Mouse (Mus musculus) neural tube, embryonic 15.5 days (tissue): ENCODE measurements around the gene Kcnip1. TPM values are rescaled to one million over a fixed set of nuclear protein-coding genes. Genes with fewer than 3 reads are reported as not detected.

Experiments
- ATAC-seq: fragments of 200-750 bp; cut with Nextera tagmentation; 2 replicates; pipeline ENCODE4 v1.8.0; 2017; ENCODE audit warnings: mild to moderate bottlenecking, moderate TSS enrichment, moderate library complexity; ENCODE audit not compliant: low FRiP score
- H3K27ac ChIP-seq: fragments of 300-500 bp; sonication (generic); replicated peaks from 2 replicates; pipeline ENCODE4 v1.5.1; 2015; ENCODE audit warnings: mild to moderate bottlenecking, inconsistent platforms
- H3K27me3 ChIP-seq: fragments of 300-500 bp; sonication (generic); replicated peaks from 2 replicates; pipeline ENCODE4 v1.6.1; 2015; ENCODE audit warnings: inconsistent platforms
- H3K36me3 ChIP-seq: fragments of 300-500 bp; sonication (generic); 2 replicates; pipeline ENCODE4 v1.6.1; 2015; ENCODE audit warnings: inconsistent platforms
- H3K4me1 ChIP-seq: fragments of 300-500 bp; sonication (generic); 2 replicates; pipeline ENCODE4 v1.6.1; 2015; ENCODE audit warnings: inconsistent platforms
- H3K4me2 ChIP-seq: fragments of 300-500 bp; sonication (generic); 2 replicates; pipeline ENCODE4 v1.6.1; 2015; ENCODE audit warnings: inconsistent platforms, mild to moderate bottlenecking, moderate library complexity
- H3K4me3 ChIP-seq: fragments of 300-500 bp; sonication (generic); replicated peaks from 2 replicates; pipeline ENCODE4 v1.5.1; 2015; ENCODE audit warnings: mild to moderate bottlenecking, inconsistent platforms
- H3K9ac ChIP-seq: fragments of 300-500 bp; sonication (generic); replicated peaks from 2 replicates; pipeline ENCODE4 v1.6.1; 2015; ENCODE audit warnings: mild to moderate bottlenecking, inconsistent platforms
- H3K9me3 ChIP-seq: fragments of 300-500 bp; sonication (generic); replicated peaks from 2 replicates; pipeline ENCODE4 v1.6.1; 2016; ENCODE audit warnings: inconsistent platforms
- WGBS: fragments of 180-500 bp; shearing (Covaris S2); methylation state at CpG from one replicate; pipeline ENCODE4 v1.1.7; 2015; ENCODE audit warnings: mixed read lengths; 5-methylcytosine and 5-hydroxymethylcytosine counted together
- polyA plus RNA-seq: library from polyadenylated mRNA; unstranded; fragments of >200 nt; fragmentation: Nextera tagmentation; extraction: Ambion mirVana; gene quantifications from 2 replicates; pipeline ENCODE4 v1.2.1, GENCODE M21; 2015

The Kcnip1 gene
- polyA plus RNA-seq, 1 experiment from 2014 or later = 147 TPM

GRCm38 (mm10) chr11:33860905-33861582, 131.9 kb downstream of the Kcnip1 start:
- H3K27me3 ChIP-seq = no peaks in the 10 kb centered on the region
- no peaks in the 10 kb centered on the region for H3K36me3 ChIP-seq
- H3K27ac ChIP-seq = no peak overlapping the region
- H3K4me1 ChIP-seq = no peaks in the 10 kb centered on the region
- no peak for ATAC-seq
- no peak overlapping the region for H3K4me2 ChIP-seq
- H3K9me3 ChIP-seq = no peaks in the 10 kb centered on the region
- WGBS = 62% methylated on average over 4 of the region's 4 CpGs
- no peak overlapping the region for H3K4me3 ChIP-seq
- no peak overlapping the region for H3K9ac ChIP-seq

DNA sequence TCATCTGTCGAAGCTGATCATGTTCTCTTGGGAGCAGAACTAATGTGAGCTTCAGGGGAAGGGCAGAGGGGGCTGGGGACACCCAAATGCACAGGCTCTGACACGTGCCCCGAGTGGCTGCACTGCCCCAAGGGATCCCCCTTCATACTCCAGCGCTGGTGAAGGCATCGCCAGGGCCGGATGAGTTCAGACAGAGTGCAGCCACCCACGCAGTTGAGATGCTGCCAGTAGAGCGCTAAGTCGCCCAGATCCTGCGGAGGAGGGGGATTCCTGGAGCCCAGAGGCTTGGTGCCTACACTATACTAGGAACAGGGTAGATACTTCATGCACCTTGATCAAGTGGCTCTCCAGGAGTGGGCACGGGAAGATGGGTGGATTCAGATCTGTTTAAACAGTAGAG, 143.3 kb downstream of the Kcnip1 start:
- Histone ChIP-seq H3K27ac (no peak overlapping the region), H3K9ac (no peak overlapping the region), H3K27me3 (0 out of 2 replicates have a peak, but pooled peaks cover 5% of the 10 kb centered on the region), H3K36me3 (no peaks in the 10 kb centered on the region), H3K9me3 (no peaks in the 10 kb centered on the region), H3K4me3 (no peak overlapping the region), H3K4me1 (peaks cover 24% of the 10 kb centered on the region), H3K4me2 (no peak overlapping the region)
- WGBS = 55% methylated on average over 11 of the region's 11 CpGs
- 0 out of 2 replicates have a peak, but pooled peaks have one; percentile 37 for ATAC-seq

DNA sequence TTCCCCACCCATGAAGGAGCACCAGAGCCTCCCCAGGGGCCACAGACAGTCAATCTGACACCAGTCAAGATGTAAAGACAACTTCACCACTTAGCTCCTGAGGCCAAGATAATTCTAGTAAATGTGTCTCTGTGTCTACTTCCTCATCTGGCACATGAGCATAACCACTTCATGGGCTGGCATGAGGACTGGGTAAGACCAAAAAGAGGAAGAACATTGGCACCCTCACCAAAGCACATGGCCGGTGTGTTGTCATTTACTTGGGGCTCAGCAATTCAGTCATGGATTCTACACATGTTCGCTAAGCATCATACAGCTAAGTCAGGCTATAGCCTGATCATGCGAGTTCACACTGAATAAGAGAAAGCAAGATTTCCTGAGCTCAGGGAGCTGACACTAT, 144.3 kb downstream of the Kcnip1 start:
- Histone ChIP-seq H3K9ac (no peak overlapping the region), H3K4me3 (no peak overlapping the region), H3K9me3 (no peaks in the 10 kb centered on the region), H3K27ac (no peak overlapping the region), H3K27me3 (0 out of 2 replicates have a peak, but pooled peaks cover 5% of the 10 kb centered on the region), H3K36me3 (no peaks in the 10 kb centered on the region), H3K4me2 (no peak overlapping the region), H3K4me1 (peaks cover 27% of the 10 kb centered on the region)
- ATAC-seq = no peak
- 95% methylated on average over 3 of the region's 3 CpGs for WGBS

DNA sequence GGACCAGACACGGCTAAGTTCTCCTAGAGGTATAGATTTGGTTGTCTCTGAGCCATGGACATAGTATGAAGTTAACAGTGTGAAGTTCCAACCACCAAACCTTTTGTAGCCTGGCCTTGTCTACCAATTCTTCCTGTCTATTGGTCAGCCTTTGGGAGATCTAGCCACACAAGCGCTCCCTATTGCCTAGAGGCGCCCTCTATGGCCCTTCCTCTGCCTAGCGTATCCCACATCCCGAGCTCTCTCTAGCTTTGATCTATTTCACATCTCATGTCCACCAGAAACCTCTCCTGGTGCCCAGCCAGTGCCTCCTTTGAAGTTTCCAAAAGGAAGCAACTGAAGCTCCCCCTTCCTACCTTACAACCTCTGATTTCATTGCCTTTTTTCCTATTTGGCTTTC, 147.0 kb downstream of the Kcnip1 start:
- H3K9me3 ChIP-seq = no peaks in the 10 kb centered on the region
- H3K36me3 ChIP-seq = no peaks in the 10 kb centered on the region
- no peak overlapping the region for H3K27ac ChIP-seq
- ATAC-seq = no peak
- H3K4me1 ChIP-seq = peaks cover 42% of the 10 kb centered on the region
- H3K4me2 ChIP-seq = no peak overlapping the region
- 67% methylated on average over 5 of the region's 5 CpGs for WGBS
- no peak overlapping the region for H3K4me3 ChIP-seq
- 0 out of 2 replicates have a peak, but pooled peaks cover 5% of the 10 kb centered on the region for H3K27me3 ChIP-seq
- no peak overlapping the region for H3K9ac ChIP-seq

GRCm38 (mm10) chr11:33843294-33843864, 149.6 kb downstream of the Kcnip1 start:
- Histone ChIP-seq H3K4me1 (peaks cover 45% of the 10 kb centered on the region), H3K9me3 (no peaks in the 10 kb centered on the region), H3K9ac (peak overlapping the region; percentile 69), H3K36me3 (no peaks in the 10 kb centered on the region), H3K27ac (peak overlapping the region; percentile 79), H3K4me2 (peak overlapping the region; percentile 74), H3K27me3 (0 out of 2 replicates have a peak, but pooled peaks cover 5% of the 10 kb centered on the region), H3K4me3 (peak overlapping the region; percentile 48)
- peak; percentile 79 for ATAC-seq
- WGBS = 1% methylated on average over 52 of the region's 52 CpGs

DNA sequence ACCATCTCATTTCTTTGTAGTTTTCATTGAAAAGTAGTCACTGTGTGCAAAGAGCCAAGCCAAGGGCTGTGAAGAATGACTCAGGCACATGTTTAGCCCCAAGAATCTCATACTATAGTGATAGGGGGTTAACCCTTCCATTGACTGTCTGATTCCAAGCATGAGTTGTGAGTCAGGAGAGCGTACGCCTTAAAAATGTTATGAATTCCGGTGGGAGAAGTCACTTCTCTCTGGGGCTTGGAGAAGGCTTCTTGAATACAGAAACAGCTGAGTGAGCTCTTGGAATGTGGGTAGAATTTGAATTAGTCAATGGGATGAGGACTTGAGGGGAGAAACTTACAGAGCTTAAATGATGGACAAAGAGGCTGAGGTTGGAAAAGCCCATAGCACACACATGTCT, 153.9 kb downstream of the Kcnip1 start:
- no peak for ATAC-seq
- Histone ChIP-seq H3K36me3 (no peaks in the 10 kb centered on the region), H3K9me3 (no peaks in the 10 kb centered on the region), H3K27ac (no peak overlapping the region), H3K27me3 (no peaks in the 10 kb centered on the region), H3K4me2 (no peak overlapping the region), H3K4me3 (no peak overlapping the region), H3K4me1 (peaks cover 45% of the 10 kb centered on the region), H3K9ac (no peak overlapping the region)
- 91% methylated on average over 3 of the region's 3 CpGs for WGBS

- Histone ChIP-seq H3K4me1 (peaks cover 28% of the 10 kb centered on the region), H3K4me3 (no peak overlapping the region), H3K36me3 (no peaks in the 10 kb centered on the region), H3K9ac (no peak overlapping the region), H3K4me2 (no peak overlapping the region), H3K9me3 (no peaks in the 10 kb centered on the region), H3K27me3 (no peaks in the 10 kb centered on the region), H3K27ac (no peak overlapping the region)
- WGBS = 94% methylated on average over 2 of the region's 2 CpGs
- ATAC-seq = no peak
Measured at GRCm38 (mm10) chr11:33829774-33830173, 163.2 kb downstream of the Kcnip1 start.

DNA sequence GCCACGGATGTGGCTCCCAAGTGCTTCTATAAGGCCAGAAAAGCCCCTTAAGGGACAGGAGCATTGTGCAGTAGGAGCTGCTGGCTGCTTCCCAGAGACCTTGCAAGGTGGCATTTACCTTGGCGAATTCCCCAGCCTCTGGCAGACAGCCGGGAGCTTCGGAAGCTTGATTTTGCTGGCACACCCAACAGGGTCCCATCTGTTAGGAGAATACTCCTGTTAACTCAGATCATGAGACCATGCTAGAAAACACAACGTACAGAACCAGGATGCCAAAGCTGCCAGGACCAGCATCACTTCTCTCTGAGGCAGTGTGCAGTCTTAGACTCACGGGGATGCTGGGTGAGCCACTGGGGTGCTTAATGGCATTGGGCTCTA, 165.1 kb downstream of the Kcnip1 start:
- no peak overlapping the region for H3K4me3 ChIP-seq
- H3K4me2 ChIP-seq = no peak overlapping the region; the same call in 1 of the 2 replicates
- ATAC-seq = 0 out of 2 replicates have a peak, but pooled peaks have one; percentile 12
- WGBS = 47% methylated on average over 6 of the region's 6 CpGs
- H3K9ac ChIP-seq = no peak overlapping the region
- peaks cover 36% of the 10 kb centered on the region for H3K4me1 ChIP-seq
- H3K9me3 ChIP-seq = no peaks in the 10 kb centered on the region
- no peaks in the 10 kb centered on the region for H3K36me3 ChIP-seq
- H3K27me3 ChIP-seq = no peaks in the 10 kb centered on the region
- peak overlapping the region; percentile 63 for H3K27ac ChIP-seq

DNA sequence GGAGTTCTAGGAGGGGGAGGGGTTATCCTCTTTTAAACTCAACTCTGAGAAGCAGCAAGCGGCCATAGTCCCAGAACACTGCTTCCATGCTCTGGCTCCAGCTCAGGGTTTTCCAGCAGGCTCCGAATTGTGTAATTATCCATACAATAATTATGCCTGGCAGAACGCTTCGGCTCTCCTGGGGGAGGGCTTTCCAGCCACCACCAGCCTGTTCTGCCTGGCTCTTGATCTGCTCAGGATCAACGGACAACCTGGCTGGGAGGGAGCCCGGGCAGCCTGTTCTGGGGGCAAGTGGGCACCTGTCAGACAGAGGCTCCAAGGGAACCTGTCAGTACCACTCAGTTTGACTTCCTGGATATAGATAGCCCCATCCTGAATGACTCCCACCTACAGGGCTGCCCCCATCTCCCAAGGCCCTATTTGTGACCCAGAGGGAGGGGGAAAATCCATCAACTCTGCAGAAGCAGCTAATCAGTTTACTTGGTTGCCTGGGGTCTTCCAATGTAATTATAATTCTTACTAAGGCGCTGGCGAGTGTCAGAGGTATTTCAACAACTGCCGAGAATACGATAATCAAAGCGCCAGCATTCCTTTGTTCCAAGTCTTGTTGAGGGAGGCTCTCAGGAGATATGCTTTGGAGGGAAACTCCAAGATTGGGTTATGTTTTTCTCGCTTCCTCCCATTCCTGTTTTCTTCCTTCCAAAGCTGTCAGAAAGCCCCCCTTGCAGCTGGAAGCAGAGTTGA, 165.7 kb downstream of the Kcnip1 start:
- H3K36me3 ChIP-seq = no peaks in the 10 kb centered on the region
- no peak overlapping the region for H3K4me3 ChIP-seq
- H3K9ac ChIP-seq = no peak overlapping the region
- peak overlapping the region; percentile 63 for H3K27ac ChIP-seq
- H3K4me2 ChIP-seq = no peak overlapping the region; the same call in 1 of the 2 replicates
- H3K27me3 ChIP-seq = no peaks in the 10 kb centered on the region
- ATAC-seq = peak; percentile 46; the same call in 1 of the 2 replicates
- peaks cover 36% of the 10 kb centered on the region for H3K4me1 ChIP-seq
- H3K9me3 ChIP-seq = no peaks in the 10 kb centered on the region
- 39% methylated on average over 12 of the region's 12 CpGs for WGBS

DNA sequence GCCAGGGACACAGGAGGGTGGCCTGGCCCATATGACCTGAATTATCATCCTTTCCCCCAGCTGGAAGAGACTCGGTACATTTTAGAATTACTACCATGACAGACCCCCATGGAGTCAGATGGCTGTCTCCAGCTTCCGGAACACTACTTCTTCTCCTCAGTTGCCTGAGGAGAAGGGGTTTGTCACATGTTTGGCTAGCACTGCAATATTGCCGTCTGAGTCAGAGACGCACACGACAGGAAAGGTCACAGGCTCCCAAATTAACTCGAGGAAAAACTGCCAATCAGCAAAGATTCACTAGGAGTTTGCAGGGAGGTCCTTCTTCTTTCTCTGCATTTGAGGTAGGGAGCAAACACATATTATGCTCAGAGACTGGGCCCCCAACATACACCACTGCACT, 168.2 kb downstream of the Kcnip1 start:
- WGBS = 34% methylated on average over 6 of the region's 6 CpGs
- no peak for ATAC-seq
- peaks cover 36% of the 10 kb centered on the region for H3K4me1 ChIP-seq

GRCm38 (mm10) chr11:33821331-33821730, 171.6 kb downstream of the Kcnip1 start:
- no peak for ATAC-seq
- H3K27me3 ChIP-seq = no peaks in the 10 kb centered on the region
- H3K4me3 ChIP-seq = no peak overlapping the region
- no peaks in the 10 kb centered on the region for H3K36me3 ChIP-seq
- no peaks in the 10 kb centered on the region for H3K9me3 ChIP-seq
- 86% methylated on average over 5 of the region's 5 CpGs for WGBS
- no peak overlapping the region for H3K27ac ChIP-seq
- H3K4me2 ChIP-seq = no peak overlapping the region
- peaks cover 22% of the 10 kb centered on the region for H3K4me1 ChIP-seq
- no peak overlapping the region for H3K9ac ChIP-seq

More for the DNA sequence above, 168.2 kb downstream of the Kcnip1 start:
- Histone ChIP-seq H3K4me2 (no peak overlapping the region), H3K36me3 (no peaks in the 10 kb centered on the region), H3K9ac (no peak overlapping the region), H3K4me3 (no peak overlapping the region), H3K27ac (no peak overlapping the region), H3K9me3 (no peaks in the 10 kb centered on the region), H3K27me3 (no peaks in the 10 kb centered on the region)
